Mouse (Mus musculus): ENCODE results near the gene Olfr91. TPM values are rescaled to one million over a fixed set of nuclear protein-coding genes. Genes with fewer than 3 reads are reported as not detected.

Olfr91 gene
- total RNA-seq (2023): not detected

DNA sequence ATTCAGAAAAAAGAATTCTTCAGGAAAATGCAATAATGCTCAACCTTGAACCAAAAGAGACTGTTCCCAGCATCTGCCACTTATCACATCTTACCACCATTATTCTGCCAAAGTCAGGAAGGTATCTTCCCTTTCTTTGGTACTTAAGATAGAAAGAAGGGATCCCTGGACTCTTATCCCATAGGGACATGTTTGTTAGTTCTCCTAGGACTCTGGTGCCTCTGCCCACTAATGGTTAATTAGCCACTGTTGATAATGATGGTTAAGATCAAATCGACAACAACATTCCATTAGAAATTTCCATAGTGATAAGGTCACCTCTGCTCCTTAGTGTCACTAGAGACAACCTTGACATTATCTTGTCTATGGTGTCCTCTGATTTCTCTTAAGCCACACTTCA, at the start of gene Olfr91:
Gene Olfr91, minus strand, starts transcription at position 101 of the 400 bp plus-strand sequence.

GRCm38 (mm10) chr17:37119988-37120387, 21.9 kb upstream of the Olfr91 start, which contains the start of gene Olfr92:
TSS of gene Olfr92 (minus strand) at chr17:37120088.

DNA sequence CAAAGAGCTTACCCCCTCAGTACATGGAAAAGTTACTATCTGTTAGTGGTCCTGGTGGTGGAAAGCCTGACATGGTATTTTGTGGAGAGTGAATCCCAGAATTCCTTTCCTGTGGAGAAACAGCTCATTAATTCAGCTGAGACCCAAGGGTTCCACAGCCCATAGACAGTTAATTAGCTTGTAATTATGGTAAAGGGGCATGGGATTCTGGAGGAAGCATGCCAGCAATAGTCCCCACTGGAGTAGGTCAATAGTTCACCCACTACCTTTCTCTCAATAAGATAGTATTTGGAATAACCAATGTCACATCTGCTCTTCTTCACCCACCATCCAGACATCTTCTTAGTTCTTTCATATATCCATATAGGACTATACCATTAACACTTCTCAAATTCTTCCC, 9.7 kb downstream of the Olfr91 start, which contains the start of gene Olfr90:
Gene Olfr90, minus strand, starts transcription at position 101 of the 400 bp plus-strand sequence.

GRCm38 (mm10) chr17:37045611-37046311, 52.3 kb downstream of the Olfr91 start, which contains the start of gene Gabbr1:
TSS of gene Gabbr1 (plus strand) at chr17:37045966.

Other genes starting within 250 kb of the Olfr91 start
- not detected for gene Trim15, start 231.1 kb downstream of the Olfr91 start, total RNA-seq (2023)
- 0.89 TPM for gene Trim10, start 228.7 kb downstream of the Olfr91 start, total RNA-seq (2023)
- gene Trim40, start 208.2 kb downstream of the Olfr91 start, total RNA-seq (2023): not detected
- not detected for gene Trim31, start 200.2 kb downstream of the Olfr91 start, total RNA-seq (2023)
- 2.2 TPM for gene Rnf39, start 155.4 kb downstream of the Olfr91 start, total RNA-seq (2023)
- 56.2 TPM for gene Ppp1r11, start 146.5 kb downstream of the Olfr91 start, total RNA-seq (2023)
- gene Znrd1, start 139.7 kb downstream of the Olfr91 start, total RNA-seq (2023): 59.2 TPM
- 2.3 TPM for gene Znrd1as, start 139.7 kb downstream of the Olfr91 start, total RNA-seq (2023)
- not detected for gene 2410137M14Rik, start 117.0 kb downstream of the Olfr91 start, total RNA-seq (2023)
- gene H2-M5, start 108.7 kb downstream of the Olfr91 start, total RNA-seq (2023): not detected
- gene Zfp57, start 97.1 kb downstream of the Olfr91 start, total RNA-seq (2023): not detected
- not detected for gene Mog, start 74.9 kb downstream of the Olfr91 start, total RNA-seq (2023)
- 153 TPM for gene Gabbr1, start 52.3 kb downstream of the Olfr91 start, total RNA-seq (2023)
- 0.18 TPM for gene Olfr90, start 9.8 kb downstream of the Olfr91 start, total RNA-seq (2023)
- gene Olfr92, start 21.8 kb upstream of the Olfr91 start, total RNA-seq (2023): not detected
- gene Olfr93, start 63.2 kb upstream of the Olfr91 start, total RNA-seq (2023): not detected
- not detected for gene Ubd, start 95.6 kb upstream of the Olfr91 start, total RNA-seq (2023)
- gene Olfr94, start 102.7 kb upstream of the Olfr91 start, total RNA-seq (2023): not detected
- gene Olfr95, start 114.8 kb upstream of the Olfr91 start, total RNA-seq (2023): not detected
- not detected for gene Olfr96, start 121.9 kb upstream of the Olfr91 start, total RNA-seq (2023)
- not detected for gene Olfr97, start 139.1 kb upstream of the Olfr91 start, total RNA-seq (2023)
- gene Olfr98, start 165.5 kb upstream of the Olfr91 start, total RNA-seq (2023): not detected
- 38.8 TPM for gene H2-M3, start 171.9 kb upstream of the Olfr91 start, total RNA-seq (2023)
- not detected for gene Olfr99, start 185.2 kb upstream of the Olfr91 start, total RNA-seq (2023)
- not detected for gene Olfr101, start 206.0 kb upstream of the Olfr91 start, total RNA-seq (2023)
- not detected for gene Olfr102, start 218.8 kb upstream of the Olfr91 start, total RNA-seq (2023)
- not detected for gene Olfr103, start 241.4 kb upstream of the Olfr91 start, total RNA-seq (2023)